Mouse (Mus musculus): ENCODE measurements around the gene Tex2.

DNA sequence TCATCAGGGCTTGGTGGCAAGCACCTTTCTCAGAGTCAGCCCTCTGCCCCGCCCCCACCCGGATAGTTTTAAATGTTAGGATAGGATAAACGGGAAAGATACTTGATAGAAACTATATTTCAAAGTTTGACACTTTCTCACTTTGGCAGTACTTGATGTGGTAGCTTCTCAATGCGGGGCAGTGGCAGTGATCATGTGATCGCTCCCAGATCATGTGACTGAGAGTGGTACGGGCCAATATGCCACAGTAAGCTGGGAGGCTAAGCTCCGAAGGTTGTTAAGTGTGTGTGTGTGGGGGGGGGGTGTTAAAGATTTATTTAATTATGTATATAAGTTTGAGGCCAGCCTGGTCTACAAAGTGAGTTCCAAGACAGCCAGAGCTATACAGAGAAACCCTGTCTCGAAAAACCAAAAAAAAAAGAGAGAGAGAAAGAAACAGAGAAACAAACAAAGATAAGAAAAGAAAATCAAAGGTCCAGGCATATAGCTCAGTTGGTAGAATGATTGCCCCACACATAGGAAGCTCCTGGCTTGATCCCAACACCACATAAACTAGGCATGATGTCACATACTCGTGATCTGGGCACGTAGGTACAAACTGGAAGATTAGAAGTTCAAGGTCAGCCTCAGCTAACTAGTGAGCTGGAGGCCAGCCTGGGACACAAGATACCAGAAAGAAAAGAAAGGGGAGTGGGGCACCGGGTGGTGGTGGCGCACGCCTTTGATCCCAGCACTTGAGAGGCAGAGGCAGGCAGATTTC lies 4.8 kb upstream of the Tex2 start:
- TF ChIP-seq CTCF (IDR thresholded peaks at IDR 0.05; ENCODE audit: borderline replicate concordance, insufficient read depth, low read length) = no peak
- no peak for TF ChIP-seq POLR2A (IDR thresholded peaks at IDR 0.05; ENCODE audit: low read depth, low read length)

Measured in embryonic fibroblast, embryonic 13.5 days (primary cell).